ENCODE assay signal across 8 mouse cellular contexts in genomic region chr4:148159544-148160435, GRCm38 (mm10). TPM values are rescaled to one million over a fixed set of nuclear protein-coding genes. Genes with fewer than 3 reads are reported as not detected.
A peak's percentile ranks its signal among the peaks of the same experiment; 100 is the strongest.
DNase-seq lines count a peak whose midpoint lies in the region; ATAC-seq and TF ChIP-seq lines count a peak whose summit lies in the region.

No protein-coding gene starts in this region.

- H3K4me1 ChIP-seq in E14TG2a.4 (replicated peaks; ENCODE audit: low read depth, low read length): peaks cover 75% of the 10 kb centered on the region
- H3K4me1 ChIP-seq in forebrain, embryonic 13.5 days: peaks cover 37% of the 10 kb centered on the region
- H3K4me1 ChIP-seq in neural tube, embryonic 15.5 days: peaks cover 54% of the 10 kb centered on the region

- peaks cover 30% of the 10 kb centered on the region for H3K36me3 ChIP-seq in E14TG2a.4 (ENCODE audit: insufficient read depth, low read length)
- peaks cover 31% of the 10 kb centered on the region for H3K36me3 ChIP-seq in forebrain, embryonic 13.5 days (ENCODE audit: poor library complexity, severe bottlenecking)
- peaks cover 21% of the 10 kb centered on the region for H3K36me3 ChIP-seq in neural tube, embryonic 15.5 days

- peak; percentile 82 for ATAC-seq in cerebellum, adult (ENCODE audit: insufficient number of reproducible peaks, low FRiP score, low TSS enrichment)
- ATAC-seq in forebrain, embryonic 13.5 days: peak; percentile 88
- ATAC-seq in neural tube, embryonic 15.5 days (ENCODE audit: low FRiP score): peak; percentile 91

- intact Hi-C loops in heart, postnatal 10 days (cut with DNase I): no loop called here

- peak overlapping the region; percentile 82 for H3K27ac ChIP-seq in forebrain, embryonic 13.5 days
- H3K27ac ChIP-seq in neural tube, embryonic 15.5 days (replicated peaks): peak overlapping the region; percentile 91

- peak overlapping the region; percentile 85 for H3K4me3 ChIP-seq in E14TG2a.4 (replicated peaks; ENCODE audit: low read length)
- H3K4me3 ChIP-seq in forebrain, embryonic 13.5 days: peak overlapping the region; percentile 61
- peak overlapping the region; percentile 73 for H3K4me3 ChIP-seq in neural tube, embryonic 15.5 days (replicated peaks)

- peaks cover 40% of the 10 kb centered on the region for H3K27me3 ChIP-seq in E14TG2a.4 (ENCODE audit: insufficient read depth, low read length)
- peaks cover 46% of the 10 kb centered on the region for H3K27me3 ChIP-seq in forebrain, embryonic 13.5 days
- H3K27me3 ChIP-seq in neural tube, embryonic 15.5 days (replicated peaks): peaks cover 35% of the 10 kb centered on the region

- peak overlapping the region; percentile 75 for H3K9ac ChIP-seq in forebrain, embryonic 13.5 days
- H3K9ac ChIP-seq in neural tube, embryonic 15.5 days (replicated peaks): peak overlapping the region; percentile 83

- H3K9me3 ChIP-seq in E14TG2a.4 (ENCODE audit: low read length): no peaks in the 10 kb centered on the region
- no peaks in the 10 kb centered on the region for H3K9me3 ChIP-seq in forebrain, embryonic 13.5 days (replicated peaks)
- no peaks in the 10 kb centered on the region for H3K9me3 ChIP-seq in neural tube, embryonic 15.5 days (replicated peaks)

- under 1% methylated on average over 41 of the region's 55 CpGs for WGBS in forebrain, embryonic 13.5 days
- whole genome bisulfite sequencing in neural tube, embryonic 15.5 days: under 1% methylated on average over 53 of the region's 55 CpGs

- no peak for TF ChIP-seq CTCF in E14TG2a.4 (conservative IDR thresholded peaks at IDR 0.05; ENCODE audit: low read length)

- peak overlapping the region; percentile 87 for H3K4me2 ChIP-seq in forebrain, embryonic 13.5 days
- H3K4me2 ChIP-seq in neural tube, embryonic 15.5 days: peak overlapping the region; percentile 94

- peak; percentile 88 to 89 for DNase-seq in heart, postnatal 10 days
- DNase-seq in layer of hippocampus, adult 11-12 months (ENCODE audit: low spot score): peak; percentile 99
- DNase-seq in lung, adult 18-20 months: peak; percentile 95 to 96
- DNase-seq in testis, postnatal 14 days (ENCODE audit: low spot score): peak; percentile 88

RNA-seq across cellular contexts. Expression of gene Fbxo44, which starts 0.5 kb away (rescaled TPM):
- polyA plus RNA-seq in forebrain, embryonic 13.5 days (2015; fragmentation: Nextera tagmentation; extraction: Ambion mirVana): 62.4 and 71.9 TPM in 2 replicates
- total RNA-seq in heart, postnatal 10 days (2021): 10 to 100 TPM; 11.2 to 11.8 TPM
- polyA plus RNA-seq in neural tube, embryonic 15.5 days (2015; fragmentation: Nextera tagmentation; extraction: Ambion mirVana): 89.4 and 104 TPM in 2 replicates

RNA-seq across cellular contexts. Expression of gene Fbxo2, which starts 0.6 kb away (rescaled TPM):
- 1.0 TPM in 2 replicates for polyA plus RNA-seq in forebrain, embryonic 13.5 days (2015; fragmentation: Nextera tagmentation; extraction: Ambion mirVana)
- total RNA-seq in heart, postnatal 10 days (2021): not detected
- 17.2 and 19.0 TPM in 2 replicates for polyA plus RNA-seq in neural tube, embryonic 15.5 days (2015; fragmentation: Nextera tagmentation; extraction: Ambion mirVana)

RNA-seq across cellular contexts. Expression of gene Fbxo6, which starts 7.8 kb away (rescaled TPM):
- polyA plus RNA-seq in forebrain, embryonic 13.5 days (2015; fragmentation: Nextera tagmentation; extraction: Ambion mirVana): 14.2 and 16.7 TPM in 2 replicates
- 10 to 100 TPM; 26.4 to 26.9 TPM for total RNA-seq in heart, postnatal 10 days (2021)
- polyA plus RNA-seq in neural tube, embryonic 15.5 days (2015; fragmentation: Nextera tagmentation; extraction: Ambion mirVana): 20.6 and 21.9 TPM in 2 replicates

RNA-seq across cellular contexts. Expression of gene Draxin, which starts 29.3 kb away (rescaled TPM):
- 11.7 and 12.5 TPM in 2 replicates for polyA plus RNA-seq in forebrain, embryonic 13.5 days (2015; fragmentation: Nextera tagmentation; extraction: Ambion mirVana)
- total RNA-seq in heart, postnatal 10 days (2021): not detected
- polyA plus RNA-seq in neural tube, embryonic 15.5 days (2015; fragmentation: Nextera tagmentation; extraction: Ambion mirVana): 7.3 and 10.4 TPM in 2 replicates

RNA-seq across cellular contexts. Expression of gene Mad2l2, which starts 29.6 kb away (rescaled TPM):
- 96.6 and 107 TPM in 2 replicates for polyA plus RNA-seq in forebrain, embryonic 13.5 days (2015; fragmentation: Nextera tagmentation; extraction: Ambion mirVana)
- 10 to 100 TPM; 12.5 to 15.1 TPM for total RNA-seq in heart, postnatal 10 days (2021)
- polyA plus RNA-seq in neural tube, embryonic 15.5 days (2015; fragmentation: Nextera tagmentation; extraction: Ambion mirVana): 99.2 and 99.9 TPM in 2 replicates

Comparison
In these comparisons a context has a peak if more than half of its experiments do, and no peak if none do; other contexts are left out.
1. Peak in every context shown above with its lines: DNase-seq, ATAC-seq, H3K4me3 ChIP-seq and H3K27ac ChIP-seq.